Mouse (Mus musculus): ENCODE data around the gene Ugt1a9. TPM values are rescaled to one million over a fixed set of nuclear protein-coding genes. Genes with fewer than 3 reads are reported as not detected.
"Not testable (repeated sequence)": the region's sequence is repeated elsewhere in the genome, so short reads cannot be mapped to it uniquely, and the experiment has no call there.

Gene Ugt1a9
- total RNA-seq, 2 experiments from 2014 or later = not detected

GRCm38 (mm10) chr1:88217144-88217543 lies 146.5 kb downstream of the Ugt1a9 start:
- intact Hi-C loops (cut with DNase I) = no loop called here
- no peak for DNase-seq

GRCm38 (mm10) chr1:88217576-88217975 lies 147.0 kb downstream of the Ugt1a9 start:
- intact Hi-C loops (cut with DNase I) = no loop called here
- no peak for DNase-seq

GRCm38 (mm10) chr1:88218051-88218450 lies 147.5 kb downstream of the Ugt1a9 start:
- intact Hi-C loops (cut with DNase I) = no loop called here
- DNase-seq = peak; percentile 7 to 11

- intact Hi-C loops (cut with DNase I) = no loop called here
- no peak for DNase-seq
Observed at GRCm38 (mm10) chr1:88218591-88218990, 148.0 kb downstream of the Ugt1a9 start.

- peak in 1 of 2 experiments; percentile 4 for DNase-seq
- intact Hi-C loops (cut with DNase I) = no loop called here
Observed at GRCm38 (mm10) chr1:88219054-88219453, 148.5 kb downstream of the Ugt1a9 start.

GRCm38 (mm10) chr1:88220336-88220735 lies 149.7 kb downstream of the Ugt1a9 start:
- DNase-seq = peak in 1 of 2 experiments; percentile 5
- intact Hi-C loops (cut with DNase I) = no loop called here

- no peak for DNase-seq
- intact Hi-C loops (cut with DNase I) = no loop called here
Observed at GRCm38 (mm10) chr1:88222216-88222615, 151.6 kb downstream of the Ugt1a9 start.

- intact Hi-C loops (cut with DNase I) = not testable (repeated sequence)
- peak in 1 of 2 experiments; percentile 6 for DNase-seq
Observed at GRCm38 (mm10) chr1:88223011-88223515, 152.5 kb downstream of the Ugt1a9 start.

GRCm38 (mm10) chr1:88223591-88223990 lies 153.0 kb downstream of the Ugt1a9 start:
- DNase-seq = peak; percentile 4 to 6
- intact Hi-C loops (cut with DNase I) = no loop called here

GRCm38 (mm10) chr1:88224029-88224776 lies 153.6 kb downstream of the Ugt1a9 start:
- intact Hi-C loops (cut with DNase I) = no loop called here
- peak; percentile 5 to 19 for DNase-seq

- intact Hi-C loops (cut with DNase I) = not testable (repeated sequence)
Observed at GRCm38 (mm10) chr1:88225301-88225700, 154.7 kb downstream of the Ugt1a9 start.

GRCm38 (mm10) chr1:88225741-88226140 lies 155.1 kb downstream of the Ugt1a9 start:
- intact Hi-C loops (cut with DNase I) = no loop called here
- DNase-seq = no peak

More at GRCm38 (mm10) chr1:88225301-88225700, 154.7 kb downstream of the Ugt1a9 start:
- not testable (repeated sequence) for DNase-seq

- DNase-seq = peak; percentile 9 to 36
- intact Hi-C loops (cut with DNase I) = no loop called here
Observed at GRCm38 (mm10) chr1:88226670-88227379, 156.2 kb downstream of the Ugt1a9 start, which contains the start of gene Mroh2a. TSS of gene Mroh2a (plus strand) at chr1:88226986.

GRCm38 (mm10) chr1:88227482-88227881 lies 156.9 kb downstream of the Ugt1a9 start:
- peak; percentile 1 to 8 for DNase-seq
- intact Hi-C loops (cut with DNase I) = no loop called here

GRCm38 (mm10) chr1:88228121-88228520 lies 157.5 kb downstream of the Ugt1a9 start:
- intact Hi-C loops (cut with DNase I) = no loop called here

GRCm38 (mm10) chr1:88229566-88229965 lies 159.0 kb downstream of the Ugt1a9 start:
- intact Hi-C loops (cut with DNase I) = no loop called here
- peak in 1 of 2 experiments; percentile 3 for DNase-seq

More at GRCm38 (mm10) chr1:88228121-88228520, 157.5 kb downstream of the Ugt1a9 start:
- peak; percentile 6 to 18 for DNase-seq

GRCm38 (mm10) chr1:88229986-88230385 lies 159.4 kb downstream of the Ugt1a9 start:
- intact Hi-C loops (cut with DNase I) = no loop called here
- no peak for DNase-seq

GRCm38 (mm10) chr1:88230421-88230820 lies 159.8 kb downstream of the Ugt1a9 start:
- no peak for DNase-seq
- intact Hi-C loops (cut with DNase I) = no loop called here

- no peak for DNase-seq
- intact Hi-C loops (cut with DNase I) = no loop called here
Observed at GRCm38 (mm10) chr1:88230981-88231802, 160.6 kb downstream of the Ugt1a9 start.

- intact Hi-C loops (cut with DNase I) = no loop called here
- DNase-seq = no peak
Observed at GRCm38 (mm10) chr1:88231803-88232499, 161.4 kb downstream of the Ugt1a9 start.
